Mouse (Mus musculus): ENCODE results near the gene Gm21833. TPM values are rescaled to one million over a fixed set of nuclear protein-coding genes. Genes with fewer than 3 reads are reported as not detected.
"Not testable (repeated sequence)": the region's sequence is repeated elsewhere in the genome, so short reads cannot be mapped to it uniquely, and the experiment has no call there.

Gene Gm21833
- not detected in 2 replicates for polyA plus RNA-seq (2015; fragmentation: Nextera tagmentation; extraction: Ambion mirVana)

- H3K27me3 ChIP-seq (ENCODE audit: control insufficient read depth, insufficient read depth, low read length); H3K9me3 ChIP-seq (replicated peaks; ENCODE audit: control insufficient read depth, low read length); H3K4me1 ChIP-seq (ENCODE audit: control insufficient read depth, insufficient read depth, low read length); H3K9ac ChIP-seq (ENCODE audit: low read length); H3K27ac ChIP-seq (ENCODE audit: low read length); H3K36me3 ChIP-seq (ENCODE audit: control insufficient read depth, insufficient read depth); H3K4me2 ChIP-seq (ENCODE audit: low read depth, low read length); ATAC-seq (replicated peaks; ENCODE audit: extremely low read depth, insufficient read depth, low FRiP score); H3K4me3 ChIP-seq (ENCODE audit: low read length): not testable (repeated sequence)
- WGBS: 58% methylated on average over 2 of the region's 2 CpGs
Measured at GRCm38 (mm10) chr16:82828082-82828481, at the start of gene Gm21833. TSS of gene Gm21833 (plus strand) at chr16:82828382.

GRCm38 (mm10) chr16:82789521-82789920, 38.7 kb upstream of the Gm21833 start:
- no peak overlapping the region for H3K4me2 ChIP-seq (ENCODE audit: low read depth, low read length)
- no peak overlapping the region for H3K9ac ChIP-seq (ENCODE audit: low read length)
- H3K27ac ChIP-seq (ENCODE audit: low read length): no peak overlapping the region
- H3K9me3 ChIP-seq (replicated peaks; ENCODE audit: control insufficient read depth, low read length): no peaks in the 10 kb centered on the region
- H3K4me3 ChIP-seq (ENCODE audit: low read length): no peak overlapping the region
- no peaks in the 10 kb centered on the region for H3K27me3 ChIP-seq (ENCODE audit: control insufficient read depth, insufficient read depth, low read length)
- ATAC-seq (replicated peaks; ENCODE audit: extremely low read depth, insufficient read depth, low FRiP score): no peak
- H3K36me3 ChIP-seq (ENCODE audit: control insufficient read depth, insufficient read depth): no peaks in the 10 kb centered on the region
- H3K4me1 ChIP-seq (ENCODE audit: control insufficient read depth, insufficient read depth, low read length): no peaks in the 10 kb centered on the region

GRCm38 (mm10) chr16:82796489-82796888, 31.7 kb upstream of the Gm21833 start:
- Histone ChIP-seq H3K27ac (ENCODE audit: low read length) (no peak overlapping the region), H3K9me3 (replicated peaks; ENCODE audit: control insufficient read depth, low read length) (no peaks in the 10 kb centered on the region), H3K4me3 (ENCODE audit: low read length) (no peak overlapping the region), H3K4me2 (ENCODE audit: low read depth, low read length) (no peak overlapping the region), H3K9ac (ENCODE audit: low read length) (no peak overlapping the region), H3K36me3 (ENCODE audit: control insufficient read depth, insufficient read depth) (no peaks in the 10 kb centered on the region), H3K27me3 (ENCODE audit: control insufficient read depth, insufficient read depth, low read length) (no peaks in the 10 kb centered on the region), H3K4me1 (ENCODE audit: control insufficient read depth, insufficient read depth, low read length) (no peaks in the 10 kb centered on the region)
- no peak for ATAC-seq (replicated peaks; ENCODE audit: extremely low read depth, insufficient read depth, low FRiP score)
- 78% methylated on average over 4 of the region's 4 CpGs for WGBS

- no peaks in the 10 kb centered on the region for H3K4me1 ChIP-seq (ENCODE audit: control insufficient read depth, insufficient read depth, low read length)
- no peaks in the 10 kb centered on the region; the same call in 1 of the 2 replicates for H3K9me3 ChIP-seq (replicated peaks; ENCODE audit: control insufficient read depth, low read length)
- no peak overlapping the region for H3K27ac ChIP-seq (ENCODE audit: low read length)
- no peak overlapping the region for H3K9ac ChIP-seq (ENCODE audit: low read length)
- no peak for ATAC-seq (replicated peaks; ENCODE audit: extremely low read depth, insufficient read depth, low FRiP score)
- H3K4me2 ChIP-seq (ENCODE audit: low read depth, low read length): no peak overlapping the region
- H3K27me3 ChIP-seq (ENCODE audit: control insufficient read depth, insufficient read depth, low read length): no peaks in the 10 kb centered on the region
- H3K4me3 ChIP-seq (ENCODE audit: low read length): no peak overlapping the region
- H3K36me3 ChIP-seq (ENCODE audit: control insufficient read depth, insufficient read depth): no peaks in the 10 kb centered on the region
Measured at GRCm38 (mm10) chr16:82815255-82815654, 12.9 kb upstream of the Gm21833 start.

- no peaks in the 10 kb centered on the region for H3K4me1 ChIP-seq (ENCODE audit: control insufficient read depth, insufficient read depth, low read length)
- H3K4me3 ChIP-seq (ENCODE audit: low read length): no peak overlapping the region
- no peak for ATAC-seq (replicated peaks; ENCODE audit: extremely low read depth, insufficient read depth, low FRiP score)
- no peaks in the 10 kb centered on the region for H3K27me3 ChIP-seq (ENCODE audit: control insufficient read depth, insufficient read depth, low read length)
- no peak overlapping the region for H3K27ac ChIP-seq (ENCODE audit: low read length)
- no peak overlapping the region for H3K4me2 ChIP-seq (ENCODE audit: low read depth, low read length)
- H3K9ac ChIP-seq (ENCODE audit: low read length): no peak overlapping the region
- no peaks in the 10 kb centered on the region for H3K36me3 ChIP-seq (ENCODE audit: control insufficient read depth, insufficient read depth)
- H3K9me3 ChIP-seq (replicated peaks; ENCODE audit: control insufficient read depth, low read length): no peaks in the 10 kb centered on the region
- WGBS: 47% methylated on average over 2 of the region's 2 CpGs
Measured at GRCm38 (mm10) chr16:82816615-82817014, 11.6 kb upstream of the Gm21833 start.

GRCm38 (mm10) chr16:82855752-82856151, 27.6 kb downstream of the Gm21833 start:
- no peak for ATAC-seq (replicated peaks; ENCODE audit: extremely low read depth, insufficient read depth, low FRiP score)
- Histone ChIP-seq H3K27me3 (ENCODE audit: control insufficient read depth, insufficient read depth, low read length) (no peaks in the 10 kb centered on the region), H3K27ac (ENCODE audit: low read length) (no peak overlapping the region), H3K36me3 (ENCODE audit: control insufficient read depth, insufficient read depth) (no peaks in the 10 kb centered on the region), H3K4me1 (ENCODE audit: control insufficient read depth, insufficient read depth, low read length) (no peaks in the 10 kb centered on the region), H3K4me2 (ENCODE audit: low read depth, low read length) (no peak overlapping the region), H3K9me3 (replicated peaks; ENCODE audit: control insufficient read depth, low read length) (no peaks in the 10 kb centered on the region), H3K4me3 (ENCODE audit: low read length) (no peak overlapping the region), H3K9ac (ENCODE audit: low read length) (no peak overlapping the region)
- WGBS: 76% methylated on average over 2 of the region's 2 CpGs

- Histone ChIP-seq H3K27me3 (ENCODE audit: control insufficient read depth, insufficient read depth, low read length) (no peaks in the 10 kb centered on the region), H3K4me2 (ENCODE audit: low read depth, low read length) (no peak overlapping the region), H3K4me1 (ENCODE audit: control insufficient read depth, insufficient read depth, low read length) (no peaks in the 10 kb centered on the region), H3K27ac (ENCODE audit: low read length) (no peak overlapping the region), H3K4me3 (ENCODE audit: low read length) (no peak overlapping the region), H3K9me3 (replicated peaks; ENCODE audit: control insufficient read depth, low read length) (no peaks in the 10 kb centered on the region), H3K9ac (ENCODE audit: low read length) (no peak overlapping the region), H3K36me3 (ENCODE audit: control insufficient read depth, insufficient read depth) (no peaks in the 10 kb centered on the region)
- no peak for ATAC-seq (replicated peaks; ENCODE audit: extremely low read depth, insufficient read depth, low FRiP score)
- 88% methylated on average over 7 of the region's 7 CpGs for WGBS
Measured at GRCm38 (mm10) chr16:82864590-82864989, 36.4 kb downstream of the Gm21833 start.
